Mouse (Mus musculus) induced T-regulatory cell, adult 2 months (primary cell): ENCODE results near the gene Tshb.

Experiments used
- DNase-seq: peaks from one replicate; pipeline ENCODE4 v3.0.0-alpha.2; 2012; ENCODE audit warnings: low read depth

The Tshb gene

GRCm38 (mm10) chr3:102737106-102737505 is 45.4 kb downstream of the Tshb start:
- no peak for DNase-seq

DNA sequence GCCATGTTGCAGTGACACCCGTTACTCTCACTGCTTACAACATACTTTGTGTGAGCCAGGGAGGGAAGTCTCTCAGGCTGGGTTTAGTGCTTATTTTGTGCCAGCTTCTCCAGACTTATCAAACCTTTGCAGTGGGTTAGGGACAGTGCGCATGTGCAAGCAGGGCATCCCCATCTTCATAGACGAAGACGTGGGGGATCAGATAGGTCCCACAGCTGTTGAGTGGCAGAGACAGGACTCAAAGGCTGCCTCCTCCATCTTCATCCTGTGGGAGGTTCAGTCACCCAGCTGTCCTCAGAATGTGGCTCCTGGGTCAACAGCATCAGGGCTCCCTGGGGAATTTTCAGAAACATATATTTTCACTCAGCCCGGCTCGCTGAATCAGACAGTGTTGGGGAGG is 46.1 kb downstream of the Tshb start:
- DNase-seq: peak; percentile 27

- peak; percentile 19 for DNase-seq
Measured at GRCm38 (mm10) chr3:102735638-102736037, 46.9 kb downstream of the Tshb start.

GRCm38 (mm10) chr3:102735031-102735558 is 47.4 kb downstream of the Tshb start:
- peak; percentile 72 for DNase-seq

DNA sequence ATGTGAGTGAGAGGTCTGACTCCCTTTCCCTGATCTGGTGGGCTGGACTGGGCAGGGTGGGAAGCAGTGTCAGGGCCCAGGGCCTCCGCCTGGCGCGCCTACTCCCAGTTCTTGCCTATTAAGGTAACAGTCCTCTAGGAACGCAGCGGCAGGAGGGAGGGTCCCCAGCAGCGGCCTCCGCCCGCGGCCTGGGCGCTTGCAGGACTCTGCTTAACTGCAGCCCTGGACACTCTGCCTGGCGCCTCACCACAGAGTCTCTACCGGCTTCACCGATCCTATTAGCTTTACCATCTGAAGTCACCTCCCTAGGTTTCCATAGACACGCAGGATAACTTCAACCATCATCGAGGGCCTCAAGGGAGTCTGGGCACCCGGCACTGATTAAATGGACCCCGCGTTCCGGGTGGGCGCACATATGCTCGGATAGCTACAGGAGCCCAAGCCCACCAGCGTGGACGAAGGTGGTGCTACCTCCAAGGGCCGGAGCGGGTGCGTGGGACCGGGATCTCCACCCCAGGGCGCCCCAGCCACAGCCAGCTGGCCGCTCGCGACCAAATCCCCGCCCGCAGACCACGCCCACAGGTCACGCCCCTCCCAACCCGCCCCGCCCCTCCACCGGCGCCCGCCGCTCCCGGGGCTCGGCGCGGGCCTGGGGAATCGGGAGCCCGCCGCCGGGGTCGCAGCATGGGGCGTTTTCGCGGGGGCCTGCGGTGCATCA is 48.0 kb downstream of the Tshb start, which contains the start of gene Tspan2:
TSS of gene Tspan2 (plus strand) at position 217 of the 718 bp plus-strand sequence.
- DNase-seq: peak; percentile 75

DNA sequence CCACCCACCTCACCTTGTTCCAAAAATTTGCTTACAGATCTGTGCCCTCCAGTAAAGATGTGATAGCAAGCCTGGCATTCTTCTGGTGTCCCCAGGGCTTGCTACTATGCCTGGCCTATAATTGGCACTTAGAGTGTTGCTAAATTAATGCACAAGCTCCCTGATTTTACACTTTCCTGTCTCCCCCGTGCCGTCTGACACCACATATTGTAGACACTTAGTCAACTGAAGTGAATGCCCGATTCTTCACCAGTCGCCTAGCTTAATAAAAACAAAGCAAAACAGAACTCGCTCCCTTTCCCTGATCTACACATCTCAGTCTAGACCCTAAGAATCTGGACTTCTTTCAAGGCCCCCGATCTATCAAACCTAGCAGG is 48.6 kb downstream of the Tshb start:
- DNase-seq: peak; percentile 22

DNA sequence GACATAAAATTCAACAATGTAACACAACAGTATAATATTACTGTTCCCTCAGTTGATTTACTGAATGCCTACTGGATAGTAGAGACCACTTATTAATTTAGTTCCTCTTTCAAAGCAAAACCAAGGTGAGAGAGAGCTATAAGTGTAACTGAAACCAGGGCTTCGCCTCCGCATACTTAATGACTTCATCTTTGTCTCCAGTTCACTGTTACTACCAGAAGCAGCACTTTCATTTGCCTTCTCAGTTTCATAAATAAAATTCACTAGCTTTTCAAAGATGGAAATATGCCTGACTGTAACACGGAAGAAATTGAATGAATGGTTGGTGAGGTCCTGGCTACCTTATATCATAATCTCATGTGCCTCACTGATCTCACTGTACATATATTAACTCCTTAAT is 49.5 kb downstream of the Tshb start:
- peak; percentile 56 for DNase-seq

DNA sequence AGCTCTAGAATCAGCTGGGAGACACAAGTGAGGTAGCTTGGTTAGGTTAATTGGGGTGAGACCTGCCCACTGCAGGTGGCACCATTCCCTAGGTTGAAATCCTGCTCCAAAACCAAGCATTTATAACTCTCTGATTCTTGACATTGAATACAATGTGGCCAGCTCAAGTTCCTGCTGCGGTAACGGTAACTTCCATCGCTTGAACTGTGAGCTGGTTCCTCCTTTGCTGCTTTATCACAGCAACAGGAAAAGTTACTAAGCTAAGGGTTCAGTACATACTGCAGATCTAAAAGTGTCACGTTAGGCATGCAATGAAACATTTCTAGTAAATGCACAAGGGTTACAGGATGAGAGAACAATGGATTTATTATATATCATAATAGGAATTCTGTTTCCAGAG is 49.9 kb downstream of the Tshb start:
- DNase-seq: peak; percentile 33

- no peak for DNase-seq
Measured at GRCm38 (mm10) chr3:102731112-102731511, 51.4 kb downstream of the Tshb start.

GRCm38 (mm10) chr3:102729416-102729815 is 53.1 kb downstream of the Tshb start:
- DNase-seq: peak; percentile 57
